Mouse (Mus musculus): ENCODE measurements around the gene Itln1. TPM values are rescaled to one million over a fixed set of nuclear protein-coding genes. Genes with fewer than 3 reads are reported as not detected.

Gene Itln1
- polyA plus RNA-seq, 1 experiment: 2.5 TPM

GRCm38 (mm10) chr1:171531367-171531766, 3.7 kb downstream of the Itln1 start:
- DNase-seq: no peak
- no peak overlapping the region for H3K4me3 ChIP-seq (ENCODE audit: control insufficient read depth, insufficient read depth, low read length)
- WGBS: 96% methylated on average over 4 of the region's 4 CpGs
- H3K27me3 ChIP-seq (ENCODE audit: control insufficient read depth, insufficient read depth, low read length): no peaks in the 10 kb centered on the region
- no peaks in the 10 kb centered on the region for H3K4me1 ChIP-seq (replicated peaks; ENCODE audit: control insufficient read depth, insufficient read depth, low read length)
- H3K36me3 ChIP-seq (ENCODE audit: control insufficient read depth, insufficient read depth, low read length): no peaks in the 10 kb centered on the region
- TF ChIP-seq CTCF (IDR thresholded peaks at IDR 0.05; ENCODE audit: borderline replicate concordance, control insufficient read depth, extremely low read depth, insufficient read depth, low read length, poor library complexity) (no peak), POLR2A (IDR thresholded peaks at IDR 0.05; ENCODE audit: control insufficient read depth, extremely low read depth, insufficient read depth, low read length, poor library complexity) (no peak)
- H3K27ac ChIP-seq (ENCODE audit: control insufficient read depth, insufficient read depth, low read length): no peak overlapping the region

GRCm38 (mm10) chr1:171515557-171515956, 19.5 kb downstream of the Itln1 start:
- DNase-seq: no peak
- WGBS: 95% methylated on average over 4 of the region's 4 CpGs
- Histone ChIP-seq H3K27ac (ENCODE audit: control insufficient read depth, insufficient read depth, low read length) (no peak overlapping the region), H3K27me3 (ENCODE audit: control insufficient read depth, insufficient read depth, low read length) (no peaks in the 10 kb centered on the region), H3K36me3 (ENCODE audit: control insufficient read depth, insufficient read depth, low read length) (no peaks in the 10 kb centered on the region), H3K4me1 (replicated peaks; ENCODE audit: control insufficient read depth, insufficient read depth, low read length) (no peaks in the 10 kb centered on the region; the same call in 1 of the 2 replicates), H3K4me3 (ENCODE audit: control insufficient read depth, insufficient read depth, low read length) (no peak overlapping the region)
- TF ChIP-seq CTCF (IDR thresholded peaks at IDR 0.05; ENCODE audit: borderline replicate concordance, control insufficient read depth, extremely low read depth, insufficient read depth, low read length, poor library complexity): no peak
- no peak for TF ChIP-seq POLR2A (IDR thresholded peaks at IDR 0.05; ENCODE audit: control insufficient read depth, extremely low read depth, insufficient read depth, low read length, poor library complexity)

GRCm38 (mm10) chr1:171515039-171515438, 20.1 kb downstream of the Itln1 start:
- TF ChIP-seq CTCF (IDR thresholded peaks at IDR 0.05; ENCODE audit: borderline replicate concordance, control insufficient read depth, extremely low read depth, insufficient read depth, low read length, poor library complexity) (no peak), POLR2A (IDR thresholded peaks at IDR 0.05; ENCODE audit: control insufficient read depth, extremely low read depth, insufficient read depth, low read length, poor library complexity) (no peak)
- no peaks in the 10 kb centered on the region for H3K36me3 ChIP-seq (ENCODE audit: control insufficient read depth, insufficient read depth, low read length)
- no peaks in the 10 kb centered on the region; the same call in 1 of the 2 replicates for H3K4me1 ChIP-seq (replicated peaks; ENCODE audit: control insufficient read depth, insufficient read depth, low read length)
- H3K27ac ChIP-seq (ENCODE audit: control insufficient read depth, insufficient read depth, low read length): no peak overlapping the region
- no peak overlapping the region for H3K4me3 ChIP-seq (ENCODE audit: control insufficient read depth, insufficient read depth, low read length)
- peak; percentile 32 for DNase-seq
- H3K27me3 ChIP-seq (ENCODE audit: control insufficient read depth, insufficient read depth, low read length): no peaks in the 10 kb centered on the region
- WGBS: 24% methylated on average over 1 of the region's 1 CpGs

GRCm38 (mm10) chr1:171513760-171514159, 21.3 kb downstream of the Itln1 start:
- WGBS: 100% methylated on average over 1 of the region's 1 CpGs
- no peak for DNase-seq
- H3K4me3 ChIP-seq (ENCODE audit: control insufficient read depth, insufficient read depth, low read length): no peak overlapping the region
- no peaks in the 10 kb centered on the region for H3K27me3 ChIP-seq (ENCODE audit: control insufficient read depth, insufficient read depth, low read length)
- H3K27ac ChIP-seq (ENCODE audit: control insufficient read depth, insufficient read depth, low read length): no peak overlapping the region
- H3K36me3 ChIP-seq (ENCODE audit: control insufficient read depth, insufficient read depth, low read length): no peaks in the 10 kb centered on the region
- TF ChIP-seq CTCF (IDR thresholded peaks at IDR 0.05; ENCODE audit: borderline replicate concordance, control insufficient read depth, extremely low read depth, insufficient read depth, low read length, poor library complexity): no peak
- no peak for TF ChIP-seq POLR2A (IDR thresholded peaks at IDR 0.05; ENCODE audit: control insufficient read depth, extremely low read depth, insufficient read depth, low read length, poor library complexity)
- H3K4me1 ChIP-seq (replicated peaks; ENCODE audit: control insufficient read depth, insufficient read depth, low read length): no peaks in the 10 kb centered on the region; the same call in 1 of the 2 replicates

- no peaks in the 10 kb centered on the region; the same call in 1 of the 2 replicates for H3K4me1 ChIP-seq (replicated peaks; ENCODE audit: control insufficient read depth, insufficient read depth, low read length)
- no peak overlapping the region for H3K4me3 ChIP-seq (ENCODE audit: control insufficient read depth, insufficient read depth, low read length)
- no peaks in the 10 kb centered on the region for H3K36me3 ChIP-seq (ENCODE audit: control insufficient read depth, insufficient read depth, low read length)
- no peak for TF ChIP-seq CTCF (IDR thresholded peaks at IDR 0.05; ENCODE audit: borderline replicate concordance, control insufficient read depth, extremely low read depth, insufficient read depth, low read length, poor library complexity)
- TF ChIP-seq POLR2A (IDR thresholded peaks at IDR 0.05; ENCODE audit: control insufficient read depth, extremely low read depth, insufficient read depth, low read length, poor library complexity): no peak
- H3K27ac ChIP-seq (ENCODE audit: control insufficient read depth, insufficient read depth, low read length): no peak overlapping the region
- H3K27me3 ChIP-seq (ENCODE audit: control insufficient read depth, insufficient read depth, low read length): no peaks in the 10 kb centered on the region
- DNase-seq: no peak
- WGBS: 91% methylated on average over 2 of the region's 2 CpGs
Observed at GRCm38 (mm10) chr1:171513234-171513633, 21.9 kb downstream of the Itln1 start.

GRCm38 (mm10) chr1:171504586-171504985, 30.5 kb downstream of the Itln1 start:
- WGBS: 49% methylated on average over 4 of the region's 4 CpGs
- Histone ChIP-seq H3K27ac (ENCODE audit: control insufficient read depth, insufficient read depth, low read length) (no peak overlapping the region), H3K27me3 (ENCODE audit: control insufficient read depth, insufficient read depth, low read length) (no peaks in the 10 kb centered on the region), H3K4me1 (replicated peaks; ENCODE audit: control insufficient read depth, insufficient read depth, low read length) (peaks cover 3% of the 10 kb centered on the region; the same call in 1 of the 2 replicates), H3K4me3 (ENCODE audit: control insufficient read depth, insufficient read depth, low read length) (no peak overlapping the region), H3K36me3 (ENCODE audit: control insufficient read depth, insufficient read depth, low read length) (no peaks in the 10 kb centered on the region)
- no peak for TF ChIP-seq CTCF (IDR thresholded peaks at IDR 0.05; ENCODE audit: borderline replicate concordance, control insufficient read depth, extremely low read depth, insufficient read depth, low read length, poor library complexity)
- no peak for TF ChIP-seq POLR2A (IDR thresholded peaks at IDR 0.05; ENCODE audit: control insufficient read depth, extremely low read depth, insufficient read depth, low read length, poor library complexity)
- DNase-seq: no peak
